Mouse (Mus musculus): ENCODE results near the gene Timd4. TPM values are rescaled to one million over a fixed set of nuclear protein-coding genes. Genes with fewer than 3 reads are reported as not detected.

The Timd4 gene
- polyA plus RNA-seq, 1 experiment = 2.3 TPM

GRCm38 (mm10) chr11:46842015-46842726 is 31.6 kb downstream of the Timd4 start:
- no peak for TF ChIP-seq CTCF (conservative IDR thresholded peaks at IDR 0.05; ENCODE audit: insufficient read depth, insufficient read length, low read depth, low read length)
- no peak for TF ChIP-seq POLR2A (IDR thresholded peaks at IDR 0.05; ENCODE audit: low read depth, low read length)
- DNase-seq = no peak
- Histone ChIP-seq H3K4me1 (ENCODE audit: control insufficient read depth, insufficient read depth, low read length) (no peaks in the 10 kb centered on the region), H3K36me3 (ENCODE audit: control insufficient read depth, insufficient read depth, low read length) (no peaks in the 10 kb centered on the region), H3K4me3 (ENCODE audit: insufficient read depth, low read depth, low read length) (no peak overlapping the region), H3K27ac (ENCODE audit: insufficient read depth, low read depth, low read length) (no peak overlapping the region), H3K27me3 (replicated peaks; ENCODE audit: control insufficient read depth, insufficient read depth, low read length) (no peaks in the 10 kb centered on the region)
- WGBS = 46% methylated on average over 2 of the region's 2 CpGs

GRCm38 (mm10) chr11:46846661-46847060 is 36.1 kb downstream of the Timd4 start:
- H3K4me1 ChIP-seq (ENCODE audit: control insufficient read depth, insufficient read depth, low read length) = no peaks in the 10 kb centered on the region
- H3K36me3 ChIP-seq (ENCODE audit: control insufficient read depth, insufficient read depth, low read length) = no peaks in the 10 kb centered on the region
- no peak overlapping the region for H3K27ac ChIP-seq (ENCODE audit: insufficient read depth, low read depth, low read length)
- DNase-seq = peak; percentile 61
- WGBS = 52% methylated on average over 1 of the region's 1 CpGs
- no peak overlapping the region for H3K4me3 ChIP-seq (ENCODE audit: insufficient read depth, low read depth, low read length)
- no peaks in the 10 kb centered on the region; the same call in 1 of the 2 replicates for H3K27me3 ChIP-seq (replicated peaks; ENCODE audit: control insufficient read depth, insufficient read depth, low read length)
- TF ChIP-seq POLR2A (IDR thresholded peaks at IDR 0.05; ENCODE audit: low read depth, low read length) (no peak), CTCF (conservative IDR thresholded peaks at IDR 0.05; ENCODE audit: insufficient read depth, insufficient read length, low read depth, low read length) (no peak)

DNA sequence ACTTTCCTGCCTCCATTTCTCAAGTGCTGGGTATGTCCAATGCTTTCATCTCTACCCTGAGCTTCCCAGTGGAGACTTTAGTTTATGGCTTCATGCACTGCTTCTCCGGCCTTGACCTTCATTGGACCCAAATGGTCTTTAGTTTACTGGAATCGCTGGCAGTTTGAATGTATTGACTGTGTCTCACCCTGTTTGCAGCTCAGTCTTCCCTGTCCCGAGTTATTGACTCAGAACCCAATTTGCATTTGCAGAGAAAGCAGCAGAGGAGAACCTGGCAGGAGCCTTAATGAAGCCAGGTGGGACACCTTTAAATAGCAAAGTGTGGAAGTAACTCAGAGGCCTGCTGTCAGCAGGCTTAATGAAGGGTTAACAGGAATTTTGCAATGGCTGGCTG is 37.2 kb downstream of the Timd4 start:
- TF ChIP-seq POLR2A (IDR thresholded peaks at IDR 0.05; ENCODE audit: low read depth, low read length) (no peak), CTCF (conservative IDR thresholded peaks at IDR 0.05; ENCODE audit: insufficient read depth, insufficient read length, low read depth, low read length) (no peak)
- Histone ChIP-seq H3K27ac (ENCODE audit: insufficient read depth, low read depth, low read length) (peak overlapping the region; percentile 18; the same call in 1 of the 2 replicates), H3K27me3 (replicated peaks; ENCODE audit: control insufficient read depth, insufficient read depth, low read length) (no peaks in the 10 kb centered on the region; the same call in 1 of the 2 replicates), H3K4me1 (ENCODE audit: control insufficient read depth, insufficient read depth, low read length) (no peaks in the 10 kb centered on the region), H3K36me3 (ENCODE audit: control insufficient read depth, insufficient read depth, low read length) (no peaks in the 10 kb centered on the region), H3K4me3 (ENCODE audit: insufficient read depth, low read depth, low read length) (no peak overlapping the region)
- peak; percentile 2 for DNase-seq
- 40% methylated on average over 3 of the region's 3 CpGs for WGBS

GRCm38 (mm10) chr11:46848221-46848971 is 37.8 kb downstream of the Timd4 start:
- TF ChIP-seq POLR2A (IDR thresholded peaks at IDR 0.05; ENCODE audit: low read depth, low read length) (no peak), CTCF (conservative IDR thresholded peaks at IDR 0.05; ENCODE audit: insufficient read depth, insufficient read length, low read depth, low read length) (no peak)
- 33% methylated on average over 8 of the region's 8 CpGs for WGBS
- DNase-seq = peak; percentile 5
- H3K4me3 ChIP-seq (ENCODE audit: insufficient read depth, low read depth, low read length) = no peak overlapping the region
- no peaks in the 10 kb centered on the region for H3K4me1 ChIP-seq (ENCODE audit: control insufficient read depth, insufficient read depth, low read length)
- no peaks in the 10 kb centered on the region; the same call in 1 of the 2 replicates for H3K27me3 ChIP-seq (replicated peaks; ENCODE audit: control insufficient read depth, insufficient read depth, low read length)
- no peaks in the 10 kb centered on the region for H3K36me3 ChIP-seq (ENCODE audit: control insufficient read depth, insufficient read depth, low read length)
- no peak overlapping the region for H3K27ac ChIP-seq (ENCODE audit: insufficient read depth, low read depth, low read length)

- TF ChIP-seq CTCF (conservative IDR thresholded peaks at IDR 0.05; ENCODE audit: insufficient read depth, insufficient read length, low read depth, low read length) = peak; percentile 60
- TF ChIP-seq POLR2A (IDR thresholded peaks at IDR 0.05; ENCODE audit: low read depth, low read length) = no peak
- Histone ChIP-seq H3K27ac (ENCODE audit: insufficient read depth, low read depth, low read length) (no peak overlapping the region), H3K27me3 (replicated peaks; ENCODE audit: control insufficient read depth, insufficient read depth, low read length) (no peaks in the 10 kb centered on the region; the same call in 1 of the 2 replicates), H3K36me3 (ENCODE audit: control insufficient read depth, insufficient read depth, low read length) (no peaks in the 10 kb centered on the region), H3K4me3 (ENCODE audit: insufficient read depth, low read depth, low read length) (no peak overlapping the region), H3K4me1 (ENCODE audit: control insufficient read depth, insufficient read depth, low read length) (no peaks in the 10 kb centered on the region)
- no peak for DNase-seq
- 81% methylated on average over 1 of the region's 1 CpGs for WGBS
Measured at GRCm38 (mm10) chr11:46864809-46865208, 54.2 kb downstream of the Timd4 start.

DNA sequence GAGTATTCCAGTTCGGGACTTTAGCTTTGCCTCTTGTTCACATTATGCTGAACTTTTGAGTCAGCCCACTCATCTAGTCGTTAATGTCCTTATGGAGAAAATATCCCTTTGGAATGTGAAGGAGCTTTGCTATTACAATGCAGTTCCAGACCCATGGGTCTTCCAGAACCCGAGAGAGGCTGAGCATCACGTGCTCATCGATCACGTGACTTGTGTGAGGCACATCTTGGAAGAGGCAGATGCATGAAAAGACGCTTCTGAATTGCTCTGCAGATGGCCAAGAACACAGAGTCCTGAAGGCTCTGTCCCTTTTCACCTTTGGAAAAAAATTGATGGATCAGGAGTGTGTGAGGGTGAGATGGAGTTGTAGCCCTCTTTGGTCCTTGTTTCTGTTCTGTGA is 58.0 kb downstream of the Timd4 start:
- no peaks in the 10 kb centered on the region for H3K36me3 ChIP-seq (ENCODE audit: control insufficient read depth, insufficient read depth, low read length)

DNA sequence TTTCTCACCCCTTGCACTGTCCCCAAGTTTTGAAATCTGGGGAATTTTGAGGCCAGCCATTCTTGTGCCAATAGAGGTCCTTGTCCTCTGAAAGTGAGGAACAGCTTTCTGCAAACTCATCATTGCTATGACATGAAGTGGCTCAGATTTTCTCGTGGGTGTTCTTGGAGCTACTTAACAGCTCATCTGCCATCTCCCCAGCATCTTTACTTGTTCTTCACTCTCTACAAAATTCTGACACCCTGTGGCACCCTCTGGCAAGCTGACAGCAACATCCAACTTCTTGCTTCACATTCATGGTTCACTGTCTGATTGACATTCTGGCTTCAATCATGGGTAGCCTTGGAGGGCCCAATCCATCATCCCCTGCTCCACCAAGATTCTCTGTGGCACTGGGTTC is 65.2 kb downstream of the Timd4 start:
- TF ChIP-seq POLR2A (IDR thresholded peaks at IDR 0.05; ENCODE audit: low read depth, low read length) = no peak
- no peak for TF ChIP-seq CTCF (conservative IDR thresholded peaks at IDR 0.05; ENCODE audit: insufficient read depth, insufficient read length, low read depth, low read length)
- Histone ChIP-seq H3K4me3 (ENCODE audit: insufficient read depth, low read depth, low read length) (no peak overlapping the region), H3K27me3 (replicated peaks; ENCODE audit: control insufficient read depth, insufficient read depth, low read length) (no peaks in the 10 kb centered on the region), H3K27ac (ENCODE audit: insufficient read depth, low read depth, low read length) (no peak overlapping the region), H3K36me3 (ENCODE audit: control insufficient read depth, insufficient read depth, low read length) (no peaks in the 10 kb centered on the region), H3K4me1 (ENCODE audit: control insufficient read depth, insufficient read depth, low read length) (no peaks in the 10 kb centered on the region)
- DNase-seq = no peak
- WGBS = 77% methylated on average over 1 of the region's 1 CpGs

More for the DNA sequence above, 58.0 kb downstream of the Timd4 start:
- H3K4me1 ChIP-seq (ENCODE audit: control insufficient read depth, insufficient read depth, low read length) = no peaks in the 10 kb centered on the region
- DNase-seq = no peak
- 79% methylated on average over 7 of the region's 7 CpGs for WGBS
- H3K27me3 ChIP-seq (replicated peaks; ENCODE audit: control insufficient read depth, insufficient read depth, low read length) = no peaks in the 10 kb centered on the region
- no peak overlapping the region for H3K27ac ChIP-seq (ENCODE audit: insufficient read depth, low read depth, low read length)
- TF ChIP-seq CTCF (conservative IDR thresholded peaks at IDR 0.05; ENCODE audit: insufficient read depth, insufficient read length, low read depth, low read length) = no peak
- no peak for TF ChIP-seq POLR2A (IDR thresholded peaks at IDR 0.05; ENCODE audit: low read depth, low read length)
- no peak overlapping the region for H3K4me3 ChIP-seq (ENCODE audit: insufficient read depth, low read depth, low read length)

All from kidney, adult 2 months (tissue).